Mouse (Mus musculus) left cerebral cortex, postnatal 36 days (tissue): ENCODE data around the gene Col24a1. TPM values are rescaled to one million over a fixed set of nuclear protein-coding genes. Genes with fewer than 3 reads are reported as not detected.

Source experiments
- DNase-seq, 2 experiments: peaks; one replicate each; pipeline ENCODE4 v3.0.0; 2021 to 2022; ENCODE audit warnings: low spot score in 2 of 2, mixed read lengths in 1 of 2
- intact Hi-C: fragments of 180-260 bp; cut with DNase I; formaldehyde crosslinking; loops from one replicate; pipeline ENCODE4 v1.15.1; 2025
- total RNA-seq, 2 experiments: library from RNA; stranded (reverse); gene quantifications; 2 replicates each; pipeline ENCODE4 v1.2.3; 2021

Col24a1 gene
- total RNA-seq, 2 experiments from 2014 or later, result 1.9 to 3.6 TPM

GRCm38 (mm10) chr3:145537870-145538269 is 245.6 kb downstream of the Col24a1 start:
- no peak for DNase-seq
- intact Hi-C loops, result no loop called here

DNA sequence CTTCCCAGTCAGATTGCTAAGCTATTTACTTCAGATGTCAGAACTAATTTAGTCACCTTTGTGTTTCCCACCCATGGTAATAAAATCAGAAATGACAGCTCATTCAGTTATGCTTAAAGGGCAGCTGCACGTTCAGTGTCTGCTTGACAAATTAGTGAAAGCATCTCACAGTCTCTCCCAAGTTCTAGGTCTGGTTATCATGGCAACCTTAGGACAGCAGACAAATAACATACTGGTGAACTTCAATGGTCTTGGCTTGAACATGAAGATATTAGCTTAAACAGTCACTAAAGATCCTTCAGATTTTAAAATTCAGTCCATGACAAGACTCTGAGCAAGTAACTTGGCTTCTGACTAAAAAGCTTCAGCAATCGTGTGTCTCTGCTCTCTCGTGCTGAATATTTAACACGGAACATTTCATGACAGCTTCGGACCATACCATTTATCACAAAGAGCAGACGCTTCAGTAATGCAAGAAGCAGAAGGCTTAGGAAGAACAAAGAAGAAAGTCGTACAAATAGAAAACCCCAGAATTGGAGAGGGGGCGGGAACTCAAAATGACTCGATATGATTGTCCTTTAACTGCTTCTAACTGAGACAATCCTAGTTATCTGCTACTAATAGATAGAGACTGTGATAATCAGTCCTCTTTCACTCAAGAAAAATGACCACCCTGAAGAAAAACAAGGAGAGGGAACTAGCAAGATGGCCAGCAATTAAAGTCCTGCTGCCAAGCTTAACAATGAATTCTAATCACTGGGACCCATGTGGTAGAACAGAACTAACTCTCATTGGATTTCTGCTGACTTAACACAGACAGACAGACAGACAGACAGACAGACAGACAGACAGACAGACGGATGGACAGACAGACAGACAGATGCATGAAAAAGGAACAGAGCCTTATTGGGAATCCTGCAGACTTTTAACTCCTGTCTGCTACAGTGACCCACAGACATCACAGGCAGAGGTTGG is 256.5 kb downstream of the Col24a1 start:
- intact Hi-C loops, result no loop called here
- DNase-seq, result no peak

DNA sequence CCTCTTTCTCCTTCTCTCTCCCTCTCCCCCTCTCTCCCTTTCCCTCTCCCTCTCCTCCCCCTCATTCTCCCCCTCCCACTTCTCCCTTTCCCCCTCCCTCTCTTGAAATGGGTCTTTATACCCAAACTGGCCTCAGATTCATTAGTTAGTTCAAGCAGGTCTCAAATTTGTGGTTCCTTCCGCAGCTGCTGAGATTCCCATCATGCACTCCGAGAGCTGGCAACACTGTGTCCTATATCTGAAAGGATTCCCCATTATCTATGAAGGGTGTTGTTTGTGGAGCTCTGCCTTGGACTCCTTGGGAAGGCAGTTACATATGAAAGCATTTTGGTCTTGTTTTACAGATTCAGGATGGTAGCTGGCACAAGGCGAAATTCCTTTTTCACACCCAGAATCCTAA is 257.9 kb downstream of the Col24a1 start:
- intact Hi-C loops, result no loop called here
- DNase-seq, result no peak

- intact Hi-C loops, result no loop called here
- no peak for DNase-seq
Observed at GRCm38 (mm10) chr3:145554388-145554787, 262.1 kb downstream of the Col24a1 start.

DNA sequence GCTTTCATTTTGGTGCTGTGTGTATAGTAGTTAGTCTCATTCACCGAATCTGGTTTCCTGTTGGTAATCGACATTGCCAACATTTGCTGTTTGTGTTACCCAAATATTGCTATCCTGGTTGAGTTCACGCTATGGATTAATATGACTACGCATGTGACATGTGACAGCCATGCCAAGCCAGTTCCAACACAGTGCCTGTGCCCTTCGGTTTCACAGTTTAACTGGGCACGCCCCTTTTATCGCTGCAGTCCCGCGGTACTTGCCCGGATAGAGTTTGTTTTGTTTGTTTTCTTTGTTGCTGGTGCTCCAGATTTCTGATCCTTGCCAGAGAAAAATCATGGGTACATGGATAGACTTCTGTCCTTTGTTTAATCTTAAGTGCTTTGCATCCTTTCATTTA is 263.9 kb downstream of the Col24a1 start:
- no peak for DNase-seq
- intact Hi-C loops, result no loop called here

- intact Hi-C loops, result no loop called here
- DNase-seq, result no peak
Observed at GRCm38 (mm10) chr3:145559675-145560074, 267.4 kb downstream of the Col24a1 start.

GRCm38 (mm10) chr3:145560117-145560516 is 267.8 kb downstream of the Col24a1 start:
- DNase-seq, result no peak
- intact Hi-C loops, result no loop called here

GRCm38 (mm10) chr3:145574468-145574867 is 282.2 kb downstream of the Col24a1 start:
- DNase-seq, result no peak
- intact Hi-C loops, result no loop called here

DNA sequence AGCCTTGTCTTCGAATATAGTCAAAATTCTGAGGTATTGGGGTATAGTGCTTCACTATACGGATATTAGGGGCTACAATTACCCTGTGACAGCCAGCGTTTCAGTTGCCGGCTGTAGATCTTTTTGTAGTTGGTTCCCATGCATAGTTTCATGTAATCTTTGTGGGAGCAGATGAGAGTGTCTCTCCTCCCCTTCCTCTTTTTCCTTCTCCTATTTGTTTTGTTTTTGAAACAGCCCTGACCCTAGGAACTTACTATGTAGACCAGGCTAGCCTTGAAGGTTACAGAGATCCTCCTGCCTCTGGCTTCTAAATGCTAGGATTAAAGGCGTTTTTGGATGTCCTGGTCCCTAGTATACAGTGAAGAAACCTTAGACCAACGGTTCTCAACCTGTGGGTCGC is 283.1 kb downstream of the Col24a1 start:
- intact Hi-C loops, result no loop called here

DNA sequence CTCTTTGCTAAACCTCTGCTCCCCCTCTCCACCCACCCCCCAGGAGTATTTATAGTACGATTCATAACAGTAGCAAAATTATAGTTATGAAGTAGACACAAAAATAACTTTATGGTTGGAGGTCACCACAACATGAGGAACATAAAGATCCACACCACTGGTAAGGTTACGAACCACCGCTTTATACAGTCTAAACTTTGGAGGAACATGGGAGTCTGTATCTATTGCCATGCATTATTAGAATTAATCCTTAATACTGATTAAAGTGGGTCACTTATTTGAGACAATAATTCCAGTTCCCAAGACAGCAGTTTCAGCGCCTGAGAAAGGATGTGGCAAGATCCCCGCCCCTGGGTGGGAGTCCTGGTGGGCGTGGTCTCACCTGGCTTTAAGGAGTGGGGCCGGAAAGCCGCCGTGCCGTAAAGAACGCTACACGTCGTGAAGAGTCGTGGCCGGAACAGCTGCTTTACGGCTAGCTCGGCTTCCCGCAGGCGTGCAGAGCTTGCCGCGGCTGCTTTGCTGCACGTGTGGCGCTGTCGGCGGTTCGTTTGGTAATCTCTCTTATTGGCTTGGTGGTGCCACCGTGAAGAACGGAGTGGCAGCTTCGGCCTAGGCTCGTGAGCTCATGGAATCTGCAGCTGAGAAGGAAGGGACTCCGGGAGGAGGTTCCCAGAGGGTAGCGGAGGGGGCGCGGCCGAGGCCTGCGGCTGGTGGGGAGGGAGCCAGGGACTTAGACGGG is 283.6 kb downstream of the Col24a1 start, which contains the start of gene Znhit6:
TSS of gene Znhit6 (plus strand) at position 463 of the 739 bp plus-strand sequence.
- intact Hi-C loops, result no loop called here
- DNase-seq, result peak; percentile 95

More for the DNA sequence above, 283.1 kb downstream of the Col24a1 start:
- DNase-seq, result no peak

DNA sequence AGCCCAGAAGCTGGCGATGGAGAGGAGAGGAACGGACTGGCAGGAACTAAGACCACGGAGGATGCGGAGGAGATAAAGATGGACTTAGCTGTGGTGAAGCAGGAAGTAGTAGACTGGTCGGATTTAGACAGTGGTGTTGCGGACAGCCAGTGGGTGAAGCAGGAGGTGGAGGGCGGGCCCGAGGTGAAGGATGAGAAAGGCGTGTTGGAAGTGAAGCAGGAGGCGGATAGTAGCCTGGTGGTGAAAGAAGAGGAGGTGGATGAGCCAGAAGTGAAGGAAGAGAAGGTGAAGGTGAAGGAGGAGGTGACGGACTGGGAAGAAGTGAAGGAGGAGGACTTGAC is 284.2 kb downstream of the Col24a1 start:
- no peak for DNase-seq
- intact Hi-C loops, result no loop called here

GRCm38 (mm10) chr3:145576876-145577275 is 284.6 kb downstream of the Col24a1 start:
- intact Hi-C loops, result no loop called here
- no peak for DNase-seq

DNA sequence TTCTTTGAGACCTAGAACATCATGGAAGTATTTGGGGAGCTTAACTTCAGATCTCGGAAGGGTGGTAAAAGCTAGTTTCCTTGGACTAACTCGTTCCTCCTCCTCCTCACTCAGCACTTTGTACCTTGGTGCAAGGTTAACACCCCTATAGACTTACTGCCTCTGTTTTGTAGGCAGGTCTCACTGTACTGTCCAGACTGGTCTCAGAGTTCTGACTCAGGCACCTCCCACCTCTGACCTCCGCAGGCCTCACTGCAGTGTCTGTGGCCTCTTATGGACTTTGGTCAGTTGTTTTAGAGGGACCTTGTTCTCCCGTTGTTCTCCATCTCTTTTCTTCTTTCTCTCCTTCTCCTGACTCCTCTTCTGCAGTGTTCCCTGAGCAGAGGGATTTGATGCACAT is 290.8 kb downstream of the Col24a1 start:
- intact Hi-C loops, result loop anchor here (1.0 kb wide), 1 partner anchor 322 kb away; no protein-coding TSS in a partner anchor

DNA sequence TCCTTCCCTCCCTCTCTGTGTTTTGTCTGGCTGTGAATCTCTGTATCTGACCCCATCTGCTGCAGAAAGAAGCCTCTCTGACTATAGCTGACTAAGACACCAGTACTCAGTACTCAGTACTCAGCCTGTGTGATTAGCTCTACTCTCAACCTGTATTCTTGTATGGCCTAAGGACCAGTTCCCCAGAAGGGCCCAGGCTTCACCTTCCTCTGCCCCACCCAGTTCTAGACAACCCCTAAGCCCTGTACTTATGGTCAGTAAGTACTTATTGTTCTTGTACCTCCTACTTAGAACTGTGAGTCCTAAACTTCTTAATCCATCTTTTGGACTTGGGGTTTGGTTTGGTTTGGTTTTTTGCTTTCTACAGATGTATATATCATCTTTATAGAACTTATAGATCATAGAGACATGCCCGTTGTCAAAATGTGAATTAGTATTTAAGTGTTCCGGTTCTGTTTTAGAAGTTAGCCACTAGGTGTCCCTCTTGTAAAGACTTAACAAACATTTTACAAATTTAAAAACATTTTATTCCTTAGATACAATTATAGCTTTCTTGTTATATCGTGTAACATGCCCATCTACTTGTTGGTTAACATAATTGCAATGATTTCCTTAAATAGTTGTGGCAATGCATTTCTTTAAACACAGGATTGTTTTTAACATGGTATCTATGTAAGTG is 291.4 kb downstream of the Col24a1 start:
- DNase-seq, result no peak
- intact Hi-C loops, result loop anchor here (1.0 kb wide), 1 partner anchor 322 kb away; no protein-coding TSS in a partner anchor

More for the DNA sequence above, 290.8 kb downstream of the Col24a1 start:
- no peak for DNase-seq

- DNase-seq, result no peak
- intact Hi-C loops, result no loop called here
Observed at GRCm38 (mm10) chr3:145590562-145590961, 298.3 kb downstream of the Col24a1 start.

DNA sequence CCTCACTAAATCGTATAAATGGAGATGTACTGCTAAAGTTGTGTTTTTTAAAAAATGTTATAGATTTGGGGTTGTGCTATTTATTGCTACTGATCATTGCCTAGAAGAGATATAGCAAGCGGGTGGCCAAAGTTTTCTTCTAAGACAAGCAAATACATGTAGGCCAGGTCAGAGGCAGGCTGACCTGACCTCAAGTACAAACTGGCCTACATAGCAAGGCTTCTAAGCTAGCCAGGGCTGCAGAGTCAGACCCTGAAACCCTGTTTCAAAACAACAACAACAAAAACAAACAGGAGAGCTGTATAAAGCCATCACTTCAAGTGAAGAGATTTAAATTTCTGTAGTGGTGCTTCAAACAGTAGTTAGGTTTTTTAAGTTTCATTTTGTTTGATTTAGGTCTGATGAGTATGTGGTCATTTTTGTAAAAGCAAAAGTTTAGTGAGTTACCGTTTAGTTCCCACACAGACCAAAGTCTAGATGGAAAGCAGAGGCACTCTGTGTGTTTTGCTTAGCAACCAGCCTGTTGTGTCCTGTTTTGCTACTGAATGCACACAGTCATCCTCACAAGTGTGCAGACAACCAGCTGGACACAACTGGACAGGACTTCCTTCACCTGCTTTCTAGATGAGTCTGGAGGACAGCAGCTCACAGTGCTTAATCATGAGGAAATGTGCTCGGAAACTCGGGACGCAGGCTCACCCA is 299.7 kb downstream of the Col24a1 start:
- DNase-seq, result no peak
- intact Hi-C loops, result no loop called here

DNA sequence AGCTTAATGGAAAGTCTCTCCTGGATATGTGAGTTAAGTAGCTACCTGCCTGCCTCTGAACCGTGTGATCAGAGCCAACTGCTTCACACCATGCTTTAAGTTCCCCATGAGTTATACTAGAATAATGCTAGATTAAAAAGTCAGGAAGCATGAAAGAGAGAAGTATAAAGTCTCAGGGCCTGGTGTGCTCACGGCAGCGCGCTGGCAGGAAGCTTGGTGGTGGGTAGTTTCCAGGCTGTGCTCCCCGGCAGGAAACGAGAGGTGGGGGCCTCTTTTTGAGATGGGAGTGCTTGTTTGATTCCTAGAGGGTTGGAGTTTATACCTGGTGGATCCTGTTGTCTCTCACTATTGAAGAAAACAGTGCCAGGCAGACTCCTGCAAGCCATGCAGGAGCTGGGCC is 303.1 kb downstream of the Col24a1 start:
- intact Hi-C loops, result no loop called here
- no peak for DNase-seq

- intact Hi-C loops, result no loop called here
- DNase-seq, result no peak
Observed at GRCm38 (mm10) chr3:145599059-145599458, 306.8 kb downstream of the Col24a1 start.

GRCm38 (mm10) chr3:145600801-145601200 is 308.5 kb downstream of the Col24a1 start:
- no peak for DNase-seq
- intact Hi-C loops, result no loop called here
